Mouse (Mus musculus) heart, embryonic 16.5 days (tissue): Measurements from ENCODE around the gene Rabl6. TPM values are rescaled to one million over a fixed set of nuclear protein-coding genes. Genes with fewer than 3 reads are reported as not detected.

ENCODE experiments used
- ATAC-seq: fragments of 200-750 bp; cut with Nextera tagmentation; replicated peaks from 2 replicates; pipeline ENCODE4 v1.8.0; 2017; ENCODE audit warnings: moderate number of reproducible peaks; ENCODE audit not compliant: insufficient read depth, low FRiP score; ENCODE audit errors: extremely low read depth
- H3K27ac ChIP-seq: fragments of 300-500 bp; sonication (generic); 2 replicates; pipeline ENCODE4 v1.5.1; 2014; ENCODE audit warnings: mild to moderate bottlenecking, low read length, control low read depth, moderate library complexity
- H3K27me3 ChIP-seq: fragments of 300-500 bp; sonication (generic); 2 replicates; pipeline ENCODE4 v1.6.1; 2014; ENCODE audit warnings: low read length, mixed read lengths; ENCODE audit not compliant: control insufficient read depth, insufficient read depth
- H3K36me3 ChIP-seq: fragments of 300-500 bp; sonication (generic); 2 replicates; pipeline ENCODE4 v1.6.1; 2014; ENCODE audit not compliant: control insufficient read depth, insufficient read depth
- H3K4me1 ChIP-seq: fragments of 300-500 bp; sonication (generic); 2 replicates; pipeline ENCODE4 v1.6.1; 2014; ENCODE audit warnings: low read length, mixed read lengths; ENCODE audit not compliant: control insufficient read depth, insufficient read depth
- H3K4me2 ChIP-seq: fragments of 300-500 bp; sonication (generic); 2 replicates; pipeline ENCODE4 v1.6.1; 2014; ENCODE audit warnings: low read depth, mild to moderate bottlenecking, control low read depth, low read length
- H3K4me3 ChIP-seq: fragments of 300-500 bp; sonication (generic); 2 replicates; pipeline ENCODE4 v1.5.1; 2014; ENCODE audit warnings: mild to moderate bottlenecking, control low read depth, low read length
- H3K9ac ChIP-seq: fragments of 300-500 bp; sonication (generic); 2 replicates; pipeline ENCODE4 v1.6.1; 2014; ENCODE audit warnings: low read length, control low read depth
- H3K9me3 ChIP-seq: fragments of 300-500 bp; sonication (generic); replicated peaks from 2 replicates; pipeline ENCODE4 v1.6.1; 2016; ENCODE audit warnings: low read length; ENCODE audit not compliant: control insufficient read depth
- WGBS: fragments of 180-500 bp; shearing (Covaris S2); extraction: QIAGEN DNeasy Blood & Tissue Kit; methylation state at CpG from one replicate; pipeline ENCODE4 v1.1.7; 2014; 5-methylcytosine and 5-hydroxymethylcytosine counted together
- polyA plus RNA-seq: library from polyadenylated mRNA; unstranded; fragments of >200 nt; fragmentation: Nextera tagmentation; extraction: Ambion mirVana; gene quantifications from 2 replicates; pipeline ENCODE4 v1.2.1, GENCODE M21; 2015

Gene Rabl6
- polyA plus RNA-seq, 1 experiment from 2014 or later, result 42.7 TPM

GRCm38 (mm10) chr2:25573068-25573467 is 35.3 kb downstream of the Rabl6 start:
- ATAC-seq, result no peak
- Histone ChIP-seq H3K27me3 (peaks cover 20% of the 10 kb centered on the region), H3K4me3 (no peak overlapping the region), H3K4me1 (peaks cover 29% of the 10 kb centered on the region), H3K4me2 (no peak overlapping the region), H3K9ac (no peak overlapping the region), H3K9me3 (no peaks in the 10 kb centered on the region), H3K36me3 (peaks cover 13% of the 10 kb centered on the region), H3K27ac (no peak overlapping the region)
- WGBS, result 83% methylated on average over 2 of the region's 2 CpGs

- Histone ChIP-seq H3K27ac (no peak overlapping the region), H3K4me2 (no peak overlapping the region), H3K36me3 (peaks cover 13% of the 10 kb centered on the region), H3K4me1 (peaks cover 20% of the 10 kb centered on the region), H3K27me3 (peaks cover 1% of the 10 kb centered on the region), H3K9ac (no peak overlapping the region), H3K9me3 (no peaks in the 10 kb centered on the region), H3K4me3 (no peak overlapping the region)
- WGBS, result 83% methylated on average over 4 of the region's 4 CpGs
- ATAC-seq, result no peak
Observed at GRCm38 (mm10) chr2:25571221-25571620, 37.1 kb downstream of the Rabl6 start.

GRCm38 (mm10) chr2:25569323-25569722 is 39.0 kb downstream of the Rabl6 start:
- no peak overlapping the region for H3K4me2 ChIP-seq
- H3K36me3 ChIP-seq, result peaks cover 19% of the 10 kb centered on the region
- H3K4me1 ChIP-seq, result peaks cover 14% of the 10 kb centered on the region
- 94% methylated on average over 3 of the region's 3 CpGs for WGBS
- ATAC-seq, result no peak
- H3K9ac ChIP-seq, result no peak overlapping the region
- no peak overlapping the region for H3K4me3 ChIP-seq
- H3K27me3 ChIP-seq, result no peaks in the 10 kb centered on the region
- no peak overlapping the region for H3K27ac ChIP-seq
- H3K9me3 ChIP-seq, result no peaks in the 10 kb centered on the region

DNA sequence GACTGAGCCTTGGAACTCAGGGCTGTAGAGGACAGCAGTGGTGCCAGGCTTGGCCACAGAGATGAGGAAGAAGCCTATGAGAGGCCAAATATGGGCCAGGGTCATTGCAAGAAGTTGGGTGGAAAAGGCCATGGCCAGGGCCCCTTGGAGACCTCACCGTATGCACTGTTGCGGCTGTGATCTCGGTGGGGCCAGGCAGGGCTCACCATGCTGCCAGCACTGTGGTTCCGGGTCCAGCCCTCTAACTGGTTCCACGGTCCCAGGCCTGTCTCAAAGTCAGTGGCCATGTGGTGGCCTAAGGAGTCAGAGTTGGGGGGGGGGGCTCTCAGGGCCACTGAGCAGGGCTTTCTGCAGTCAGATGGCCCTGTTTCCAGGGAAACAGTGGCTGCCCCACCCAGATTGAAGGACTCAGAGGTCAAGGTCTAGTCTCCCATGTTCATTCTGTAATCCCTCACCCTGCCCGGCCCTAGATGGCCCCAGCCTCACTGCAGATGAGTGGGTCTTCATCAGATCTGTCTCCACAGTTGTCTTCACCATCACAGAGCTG is 39.8 kb downstream of the Rabl6 start:
- Histone ChIP-seq H3K4me2 (no peak overlapping the region), H3K4me1 (peaks cover 8% of the 10 kb centered on the region), H3K4me3 (no peak overlapping the region), H3K9me3 (no peaks in the 10 kb centered on the region), H3K36me3 (peaks cover 23% of the 10 kb centered on the region), H3K27me3 (no peaks in the 10 kb centered on the region), H3K27ac (no peak overlapping the region), H3K9ac (no peak overlapping the region)
- no peak for ATAC-seq
- WGBS, result 82% methylated on average over 6 of the region's 6 CpGs

- H3K4me3 ChIP-seq, result no peak overlapping the region
- no peak overlapping the region for H3K4me2 ChIP-seq
- no peaks in the 10 kb centered on the region for H3K9me3 ChIP-seq
- H3K27ac ChIP-seq, result no peak overlapping the region
- peaks cover 32% of the 10 kb centered on the region for H3K36me3 ChIP-seq
- no peak overlapping the region for H3K9ac ChIP-seq
- WGBS, result 72% methylated on average over 6 of the region's 6 CpGs
- no peaks in the 10 kb centered on the region for H3K4me1 ChIP-seq
- no peak for ATAC-seq
- no peaks in the 10 kb centered on the region for H3K27me3 ChIP-seq
Observed at GRCm38 (mm10) chr2:25566558-25566957, 41.8 kb downstream of the Rabl6 start.

GRCm38 (mm10) chr2:25565741-25566140 is 42.6 kb downstream of the Rabl6 start:
- WGBS, result 83% methylated on average over 8 of the region's 8 CpGs
- Histone ChIP-seq H3K27me3 (no peaks in the 10 kb centered on the region), H3K36me3 (peaks cover 39% of the 10 kb centered on the region), H3K27ac (no peak overlapping the region), H3K4me2 (no peak overlapping the region), H3K4me1 (no peaks in the 10 kb centered on the region), H3K4me3 (no peak overlapping the region), H3K9me3 (no peaks in the 10 kb centered on the region), H3K9ac (no peak overlapping the region)
- no peak for ATAC-seq

DNA sequence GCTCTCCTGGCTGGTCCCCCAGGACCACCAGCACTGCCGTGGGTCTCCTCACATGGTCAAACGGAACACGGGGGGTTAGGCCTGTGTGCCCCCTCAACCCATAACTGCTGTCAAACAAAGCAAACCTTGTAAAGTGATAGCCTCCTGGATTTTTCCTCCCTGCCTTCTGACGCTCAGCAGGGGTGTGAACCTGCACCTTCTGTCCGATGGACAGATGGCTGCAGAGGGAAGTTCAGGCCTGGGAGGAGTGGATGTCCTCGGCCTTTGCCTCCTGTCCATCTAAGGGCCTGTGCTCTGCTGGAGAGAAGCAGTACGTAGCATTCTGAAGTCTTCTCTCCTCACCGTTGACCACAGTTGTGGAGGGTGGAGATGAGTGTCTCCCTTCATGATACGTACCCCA is 46.4 kb downstream of the Rabl6 start:
- Histone ChIP-seq H3K4me2 (no peak overlapping the region), H3K4me1 (peaks cover 14% of the 10 kb centered on the region), H3K27me3 (no peaks in the 10 kb centered on the region), H3K9ac (no peak overlapping the region), H3K9me3 (no peaks in the 10 kb centered on the region), H3K27ac (no peak overlapping the region), H3K4me3 (no peak overlapping the region), H3K36me3 (peaks cover 34% of the 10 kb centered on the region)
- no peak for ATAC-seq
- 75% methylated on average over 9 of the region's 9 CpGs for WGBS

GRCm38 (mm10) chr2:25560551-25560950 is 47.8 kb downstream of the Rabl6 start:
- H3K36me3 ChIP-seq, result peaks cover 34% of the 10 kb centered on the region
- no peak for ATAC-seq
- WGBS, result 84% methylated on average over 8 of the region's 8 CpGs

DNA sequence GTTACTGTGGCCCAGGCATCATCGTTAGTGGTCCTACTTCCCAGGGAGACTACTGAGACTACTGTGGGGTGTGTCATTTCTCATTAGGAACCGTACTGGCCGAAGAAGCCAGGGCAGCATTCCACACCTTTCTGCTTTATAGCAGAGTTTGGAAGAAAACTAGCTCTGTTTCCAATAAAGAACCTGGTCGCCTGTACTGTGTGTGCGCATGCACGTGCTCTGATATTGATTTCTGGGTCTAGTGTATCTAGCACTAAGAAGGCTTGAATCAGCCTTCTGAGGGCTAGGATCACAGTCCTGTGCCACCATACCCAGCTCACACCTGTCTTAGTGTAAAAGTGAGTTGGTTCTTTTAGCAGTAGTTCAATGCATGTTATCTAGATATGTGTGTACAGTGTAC is 49.5 kb downstream of the Rabl6 start:
- H3K4me1 ChIP-seq, result peaks cover 18% of the 10 kb centered on the region
- H3K4me2 ChIP-seq, result peak overlapping the region; percentile 76
- peaks cover 27% of the 10 kb centered on the region for H3K36me3 ChIP-seq
- H3K9me3 ChIP-seq, result no peaks in the 10 kb centered on the region
- no peak overlapping the region for H3K27ac ChIP-seq
- no peaks in the 10 kb centered on the region for H3K27me3 ChIP-seq
- H3K9ac ChIP-seq, result peak overlapping the region; percentile 99
- peak overlapping the region; percentile 98 for H3K4me3 ChIP-seq
- ATAC-seq, result no peak
- WGBS, result 67% methylated on average over 6 of the region's 6 CpGs

More at GRCm38 (mm10) chr2:25560551-25560950, 47.8 kb downstream of the Rabl6 start:
- no peaks in the 10 kb centered on the region for H3K27me3 ChIP-seq
- no peaks in the 10 kb centered on the region for H3K9me3 ChIP-seq
- H3K27ac ChIP-seq, result no peak overlapping the region
- no peak overlapping the region for H3K4me2 ChIP-seq
- no peak overlapping the region for H3K4me3 ChIP-seq
- no peak overlapping the region for H3K9ac ChIP-seq
- H3K4me1 ChIP-seq, result peaks cover 18% of the 10 kb centered on the region
